Mouse (Mus musculus) adrenal gland, postnatal 25 days (tissue): ENCODE results near the gene Synpo2. TPM values are rescaled to one million over a fixed set of nuclear protein-coding genes. Genes with fewer than 3 reads are reported as not detected.
"Not testable (repeated sequence)": the region's sequence is repeated elsewhere in the genome, so short reads cannot be mapped to it uniquely, and the experiment has no call there.

Experiments used
- DNase-seq: peaks from one replicate; pipeline ENCODE4 v3.0.0; 2021; ENCODE audit warnings: mixed read lengths
- total RNA-seq: library from RNA; stranded (reverse); gene quantifications from 2 replicates; pipeline ENCODE4 v1.2.3, GENCODE M21; 2021

The Synpo2 gene
- total RNA-seq, 1 experiment from 2014 or later = 13.0 TPM

- DNase-seq = no peak
These were observed 105.4 kb downstream of the Synpo2 start for GRCm38 (mm10) chr3:123130314-123131150.

GRCm38 (mm10) chr3:123128781-123129180, 107.2 kb downstream of the Synpo2 start:
- peak; percentile 39 for DNase-seq

- no peak for DNase-seq
These were observed 107.9 kb downstream of the Synpo2 start for GRCm38 (mm10) chr3:123128091-123128490.

GRCm38 (mm10) chr3:123126741-123127140, 109.2 kb downstream of the Synpo2 start:
- not testable (repeated sequence) for DNase-seq

- no peak for DNase-seq
These were observed 112.1 kb downstream of the Synpo2 start for GRCm38 (mm10) chr3:123123817-123124216.

- no peak for DNase-seq
These were observed 113.6 kb downstream of the Synpo2 start for GRCm38 (mm10) chr3:123122151-123123030.

- DNase-seq = no peak
These were observed 119.0 kb downstream of the Synpo2 start for GRCm38 (mm10) chr3:123116903-123117302.

GRCm38 (mm10) chr3:123115770-123116527, 120.0 kb downstream of the Synpo2 start:
- peak; percentile 38 for DNase-seq

- DNase-seq = no peak
These were observed 121.8 kb downstream of the Synpo2 start for GRCm38 (mm10) chr3:123114001-123114635.

- DNase-seq = no peak
These were observed 123.2 kb downstream of the Synpo2 start for GRCm38 (mm10) chr3:123112781-123113180.

GRCm38 (mm10) chr3:123111071-123111711, 124.8 kb downstream of the Synpo2 start:
- no peak for DNase-seq

- no peak for DNase-seq
These were observed 128.0 kb downstream of the Synpo2 start for GRCm38 (mm10) chr3:123107830-123108549.

- no peak for DNase-seq
These were observed 131.6 kb downstream of the Synpo2 start for GRCm38 (mm10) chr3:123104325-123104724.

- peak; percentile 81 for DNase-seq
These were observed 132.6 kb downstream of the Synpo2 start for GRCm38 (mm10) chr3:123103151-123103860.

GRCm38 (mm10) chr3:123101761-123102160, 134.2 kb downstream of the Synpo2 start:
- DNase-seq = no peak

GRCm38 (mm10) chr3:123095111-123095510, 140.8 kb downstream of the Synpo2 start:
- no peak for DNase-seq

GRCm38 (mm10) chr3:123093640-123094361, 142.1 kb downstream of the Synpo2 start:
- DNase-seq = no peak

- no peak for DNase-seq
These were observed 142.9 kb downstream of the Synpo2 start for GRCm38 (mm10) chr3:123092913-123093639.
